Mouse (Mus musculus): ENCODE results near the gene Kirrel2. TPM values are rescaled to one million over a fixed set of nuclear protein-coding genes. Genes with fewer than 3 reads are reported as not detected.

The Kirrel2 gene
- polyA plus RNA-seq, 1 experiment from 2014 or later: 1.6 TPM

DNA sequence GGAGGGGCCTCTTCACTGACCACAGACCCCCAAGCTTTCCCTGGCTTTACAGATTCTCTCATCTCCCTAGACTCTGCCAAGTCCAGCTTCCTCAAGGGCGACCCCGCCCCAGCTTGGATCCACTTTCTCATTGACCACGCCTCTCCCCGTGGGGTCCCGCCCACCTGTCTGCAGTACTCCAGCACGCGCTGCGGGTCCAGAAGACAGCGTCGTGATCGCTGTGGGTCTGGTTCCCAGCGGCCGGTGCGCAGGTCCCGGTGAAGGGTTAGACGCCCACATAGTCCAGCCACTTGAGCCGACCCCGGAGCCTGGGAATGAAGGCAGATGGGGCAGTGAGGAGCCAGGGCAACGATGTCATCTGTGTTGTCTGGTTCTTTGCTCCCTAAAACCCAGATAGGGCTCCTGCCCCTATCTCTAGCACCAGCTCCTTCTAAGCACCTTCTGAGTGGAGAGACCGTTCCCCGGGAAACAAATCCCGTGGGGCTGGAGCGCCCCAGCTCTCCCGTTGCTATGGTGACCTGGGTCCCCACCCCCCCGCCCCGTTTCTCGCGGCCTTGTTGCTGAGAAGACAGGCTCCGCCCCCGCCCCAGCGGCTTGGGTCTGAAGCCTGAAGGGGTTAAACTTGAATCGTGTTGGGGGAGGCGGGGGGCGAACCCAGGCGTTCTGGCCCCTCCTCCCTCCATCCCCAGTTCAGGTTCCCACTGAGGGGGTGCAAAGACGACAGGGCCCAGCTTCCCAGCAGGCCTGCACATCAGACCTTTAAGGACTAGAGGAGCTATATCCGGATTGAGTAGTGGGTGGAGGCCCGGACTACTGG lies 13.1 kb downstream of the Kirrel2 start:
- under 1% methylated on average over 38 of the region's 38 CpGs for WGBS
- Histone ChIP-seq H3K36me3 (replicated peaks) (peaks cover 28% of the 10 kb centered on the region), H3K27me3 (0 out of 2 replicates have a peak, but pooled peaks cover 3% of the 10 kb centered on the region), H3K9ac (peak overlapping the region; percentile 83), H3K4me1 (peaks cover 42% of the 10 kb centered on the region), H3K4me3 (replicated peaks) (peak overlapping the region; percentile 84), H3K27ac (peak overlapping the region; percentile 95), H3K9me3 (0 out of 2 replicates have a peak, but pooled peaks cover 4% of the 10 kb centered on the region), H3K4me2 (peak overlapping the region; percentile 85)
- peak; percentile 67 for ATAC-seq (ENCODE audit: low FRiP score)

DNA sequence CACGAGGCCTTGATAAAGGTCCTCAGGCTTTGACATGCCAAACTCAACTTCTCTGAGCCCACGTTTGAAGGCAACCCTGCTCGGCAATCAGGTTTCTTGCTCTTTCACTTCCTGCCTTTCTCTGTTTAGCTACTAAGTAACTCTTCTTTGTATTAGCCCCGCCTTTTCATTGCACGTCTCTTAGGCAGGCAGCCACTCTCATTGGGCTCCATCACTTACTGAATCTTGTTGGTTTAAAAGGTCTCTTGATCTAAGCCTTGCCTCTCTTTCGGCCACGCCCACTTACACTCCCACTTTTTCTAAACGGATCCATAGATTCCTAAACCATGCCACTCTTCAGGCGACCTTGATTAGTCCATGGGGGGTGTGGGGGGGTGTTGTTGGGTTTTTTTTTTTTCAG lies 13.8 kb downstream of the Kirrel2 start:
- no peak overlapping the region for H3K9ac ChIP-seq
- H3K4me1 ChIP-seq: peaks cover 42% of the 10 kb centered on the region
- peak overlapping the region; percentile 84 for H3K4me3 ChIP-seq (replicated peaks)
- H3K27me3 ChIP-seq: 0 out of 2 replicates have a peak, but pooled peaks cover 3% of the 10 kb centered on the region
- 0 out of 2 replicates have a peak, but pooled peaks cover 4% of the 10 kb centered on the region for H3K9me3 ChIP-seq
- no peak overlapping the region for H3K27ac ChIP-seq
- peaks cover 34% of the 10 kb centered on the region for H3K36me3 ChIP-seq (replicated peaks)
- no peak for ATAC-seq (ENCODE audit: low FRiP score)
- peak overlapping the region; percentile 85 for H3K4me2 ChIP-seq
- 25% methylated on average over 9 of the region's 9 CpGs for whole genome bisulfite sequencing

DNA sequence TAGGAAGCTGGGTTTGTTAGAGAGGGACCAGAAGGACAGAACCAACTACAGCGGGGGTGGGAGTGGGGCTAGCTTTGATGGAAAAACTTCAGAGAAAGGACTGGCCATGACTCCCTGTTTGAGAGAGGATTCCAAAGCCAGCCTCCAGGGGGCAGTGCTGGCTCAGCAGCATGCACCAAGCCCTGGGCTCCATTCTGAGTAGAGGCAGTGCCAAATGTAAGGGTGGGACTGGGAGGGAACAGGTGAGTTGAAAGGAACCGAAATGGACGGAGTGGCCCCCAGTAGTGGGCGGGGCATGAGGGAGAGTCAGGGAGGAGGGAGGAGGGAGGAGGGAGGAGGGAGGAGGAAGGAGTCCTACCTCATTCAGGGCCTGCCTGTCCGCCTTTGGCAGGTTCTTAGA lies 16.8 kb downstream of the Kirrel2 start:
- Histone ChIP-seq H3K4me3 (replicated peaks) (no peak overlapping the region), H3K27me3 (peaks cover 13% of the 10 kb centered on the region; the same call in 1 of the 2 replicates), H3K27ac (no peak overlapping the region), H3K9me3 (no peaks in the 10 kb centered on the region), H3K36me3 (replicated peaks) (peaks cover 50% of the 10 kb centered on the region), H3K4me1 (peaks cover 36% of the 10 kb centered on the region), H3K4me2 (no peak overlapping the region), H3K9ac (no peak overlapping the region)
- ATAC-seq (ENCODE audit: low FRiP score): no peak
- WGBS: 56% methylated on average over 2 of the region's 5 CpGs

DNA sequence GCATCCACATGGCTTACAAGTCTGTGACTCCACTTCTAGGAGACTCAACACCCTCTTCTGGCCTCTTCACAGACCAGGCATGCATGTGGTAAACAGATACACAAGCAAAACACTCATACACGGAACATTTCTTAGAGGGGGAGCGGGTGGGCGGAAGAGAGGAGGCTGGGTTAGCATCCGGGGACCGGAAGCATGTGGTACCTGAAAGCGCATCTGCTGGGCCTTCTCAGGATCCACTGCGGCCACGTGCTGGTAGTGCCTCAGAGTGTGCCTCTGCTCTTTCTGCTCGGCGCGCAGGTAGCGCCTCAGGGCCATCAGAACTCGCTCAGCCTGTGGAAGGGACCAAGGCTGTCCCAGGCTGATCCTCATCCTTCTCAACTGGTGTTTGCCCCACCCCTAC lies 17.8 kb downstream of the Kirrel2 start:
- Histone ChIP-seq H3K4me1 (peaks cover 29% of the 10 kb centered on the region), H3K4me3 (replicated peaks) (no peak overlapping the region), H3K4me2 (no peak overlapping the region), H3K36me3 (replicated peaks) (peaks cover 60% of the 10 kb centered on the region), H3K27me3 (peaks cover 19% of the 10 kb centered on the region; the same call in 1 of the 2 replicates), H3K27ac (no peak overlapping the region), H3K9me3 (no peaks in the 10 kb centered on the region), H3K9ac (no peak overlapping the region)
- WGBS: 81% methylated on average over 13 of the region's 13 CpGs
- no peak for ATAC-seq (ENCODE audit: low FRiP score)

DNA sequence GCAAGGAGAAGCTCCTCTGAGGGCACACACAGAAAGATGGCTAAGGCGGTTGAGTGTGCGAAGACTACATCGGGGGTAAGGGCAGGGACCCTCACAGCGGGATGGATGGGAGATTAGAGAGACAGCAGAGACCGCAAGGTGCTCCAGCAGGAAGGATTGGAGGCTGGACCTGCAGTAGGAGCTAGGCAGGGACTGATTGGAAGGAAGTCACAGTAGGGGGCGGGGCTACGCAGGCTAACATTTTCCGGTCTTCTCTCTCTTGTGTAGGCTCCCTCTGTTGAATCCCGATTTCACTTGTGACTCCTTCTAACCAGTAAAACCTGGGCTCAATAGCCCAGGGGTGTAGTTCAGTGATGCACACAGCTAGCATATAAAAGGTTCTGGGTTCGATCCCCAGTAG lies 20.6 kb downstream of the Kirrel2 start:
- H3K27me3 ChIP-seq: peaks cover 19% of the 10 kb centered on the region; the same call in 1 of the 2 replicates
- no peaks in the 10 kb centered on the region for H3K9me3 ChIP-seq
- peaks cover 50% of the 10 kb centered on the region for H3K36me3 ChIP-seq (replicated peaks)
- no peak overlapping the region for H3K4me2 ChIP-seq
- no peak for ATAC-seq (ENCODE audit: low FRiP score)
- 13% methylated on average over 10 of the region's 10 CpGs for WGBS
- no peak overlapping the region for H3K27ac ChIP-seq
- 0 out of 2 replicates have a peak, but pooled peaks cover 3% of the 10 kb centered on the region for H3K4me1 ChIP-seq
- H3K9ac ChIP-seq: no peak overlapping the region
- no peak overlapping the region for H3K4me3 ChIP-seq (replicated peaks)

DNA sequence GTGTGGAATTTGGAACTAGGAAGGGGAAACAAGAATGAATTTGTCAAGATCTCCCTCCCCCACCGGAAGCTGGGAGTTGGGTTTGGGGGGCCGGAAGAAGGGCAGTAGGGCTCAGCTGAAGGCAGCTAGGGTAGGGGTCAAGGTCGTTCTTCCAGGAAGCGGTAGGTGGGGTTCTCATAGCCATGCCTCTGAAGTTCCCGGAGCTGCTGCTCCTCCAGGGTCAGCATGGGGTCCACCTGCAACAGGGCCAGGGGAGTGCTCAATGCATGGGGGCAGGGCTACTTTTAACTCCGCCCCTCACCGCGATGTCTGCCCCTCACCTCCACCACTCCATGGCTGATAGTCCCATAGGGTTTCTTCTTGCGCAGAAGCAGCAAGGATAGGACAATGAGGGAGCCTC lies 22.3 kb downstream of the Kirrel2 start:
- H3K9me3 ChIP-seq: no peaks in the 10 kb centered on the region
- H3K9ac ChIP-seq: no peak overlapping the region
- no peaks in the 10 kb centered on the region for H3K4me1 ChIP-seq
- 50% methylated on average over 9 of the region's 9 CpGs for WGBS
- H3K27ac ChIP-seq: no peak overlapping the region
- peaks cover 41% of the 10 kb centered on the region for H3K36me3 ChIP-seq (replicated peaks)
- peaks cover 19% of the 10 kb centered on the region; the same call in 1 of the 2 replicates for H3K27me3 ChIP-seq
- H3K4me3 ChIP-seq (replicated peaks): no peak overlapping the region
- H3K4me2 ChIP-seq: no peak overlapping the region
- ATAC-seq (ENCODE audit: low FRiP score): no peak

DNA sequence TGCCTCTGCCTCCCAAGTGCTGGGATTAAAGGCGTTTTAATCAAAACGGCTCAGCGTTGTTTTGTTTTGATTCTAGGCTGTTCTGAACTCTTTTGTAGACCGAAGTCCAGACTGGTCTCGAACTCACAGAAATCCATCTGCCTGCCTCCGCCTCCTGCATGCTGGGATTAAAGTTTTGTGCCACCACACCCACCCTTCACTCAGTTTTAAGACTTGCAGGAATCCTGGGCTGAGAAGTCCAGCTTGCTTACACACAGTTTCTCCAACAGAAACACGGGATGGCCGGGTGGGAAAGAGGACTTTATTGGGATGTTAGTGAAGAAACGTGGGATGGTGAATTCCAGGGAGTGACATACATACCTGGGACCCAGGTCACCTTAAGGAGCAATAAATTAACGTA lies 22.8 kb downstream of the Kirrel2 start:
- Histone ChIP-seq H3K9me3 (no peaks in the 10 kb centered on the region), H3K27me3 (peaks cover 16% of the 10 kb centered on the region; the same call in 1 of the 2 replicates), H3K9ac (no peak overlapping the region), H3K4me2 (no peak overlapping the region), H3K36me3 (replicated peaks) (peaks cover 36% of the 10 kb centered on the region), H3K4me1 (no peaks in the 10 kb centered on the region), H3K27ac (no peak overlapping the region), H3K4me3 (replicated peaks) (no peak overlapping the region)
- 73% methylated on average over 10 of the region's 10 CpGs for WGBS
- ATAC-seq (ENCODE audit: low FRiP score): no peak

DNA sequence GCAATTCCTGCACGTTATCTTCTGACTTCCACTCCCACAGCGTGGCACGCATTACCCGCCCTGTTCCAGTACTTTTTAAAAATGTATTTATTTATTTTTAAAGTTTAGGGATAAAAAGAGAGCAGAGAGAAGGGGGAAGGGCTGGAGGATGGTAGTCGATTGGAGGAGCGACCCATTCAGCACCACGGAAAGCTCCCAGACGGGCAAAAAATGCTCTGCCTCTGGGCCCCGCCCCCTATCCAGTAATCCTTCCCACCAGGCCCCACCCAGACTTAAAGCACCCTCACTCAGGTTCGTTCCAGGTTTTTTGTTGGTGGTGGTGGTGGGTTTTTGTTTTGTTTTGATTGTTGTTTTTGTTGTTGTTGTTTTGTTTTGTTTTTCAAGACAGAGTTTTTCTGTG lies 23.3 kb downstream of the Kirrel2 start:
- H3K9me3 ChIP-seq: no peaks in the 10 kb centered on the region
- H3K9ac ChIP-seq: no peak overlapping the region
- WGBS: 5% methylated on average over 10 of the region's 10 CpGs
- peaks cover 32% of the 10 kb centered on the region for H3K36me3 ChIP-seq (replicated peaks)
- ATAC-seq (ENCODE audit: low FRiP score): no peak
- H3K4me3 ChIP-seq (replicated peaks): no peak overlapping the region
- H3K4me2 ChIP-seq: no peak overlapping the region
- peaks cover 16% of the 10 kb centered on the region; the same call in 1 of the 2 replicates for H3K27me3 ChIP-seq
- H3K27ac ChIP-seq: no peak overlapping the region
- no peaks in the 10 kb centered on the region for H3K4me1 ChIP-seq

DNA sequence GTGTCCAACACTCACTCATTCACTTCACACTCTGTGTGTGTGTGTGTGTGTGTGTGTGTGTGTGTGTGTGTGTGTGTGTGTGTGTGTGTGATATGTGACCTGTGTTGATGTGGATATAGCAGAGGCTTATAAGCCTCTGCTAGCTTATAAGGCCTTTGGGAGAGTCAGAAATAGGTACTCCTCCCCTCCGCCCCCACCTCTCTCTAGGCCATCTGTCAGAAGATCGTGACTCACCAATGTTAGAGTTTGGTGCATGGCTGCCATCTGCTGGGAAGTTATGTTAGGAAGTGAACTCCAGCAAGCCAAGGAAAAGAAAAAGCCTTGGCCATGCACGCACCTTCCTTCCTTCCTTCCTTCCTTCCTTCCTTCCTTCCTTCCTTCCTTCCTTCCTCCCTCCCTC lies 25.7 kb downstream of the Kirrel2 start:
- no peaks in the 10 kb centered on the region for H3K4me1 ChIP-seq
- H3K9me3 ChIP-seq: no peaks in the 10 kb centered on the region
- H3K4me2 ChIP-seq: no peak overlapping the region
- peak; percentile 61; the same call in 1 of the 2 replicates for ATAC-seq (ENCODE audit: low FRiP score)
- H3K27ac ChIP-seq: no peak overlapping the region
- peaks cover 24% of the 10 kb centered on the region for H3K36me3 ChIP-seq (replicated peaks)
- no peak overlapping the region for H3K9ac ChIP-seq
- H3K27me3 ChIP-seq: peaks cover 15% of the 10 kb centered on the region; the same call in 1 of the 2 replicates
- 12% methylated on average over 3 of the region's 3 CpGs for WGBS
- no peak overlapping the region for H3K4me3 ChIP-seq (replicated peaks)

DNA sequence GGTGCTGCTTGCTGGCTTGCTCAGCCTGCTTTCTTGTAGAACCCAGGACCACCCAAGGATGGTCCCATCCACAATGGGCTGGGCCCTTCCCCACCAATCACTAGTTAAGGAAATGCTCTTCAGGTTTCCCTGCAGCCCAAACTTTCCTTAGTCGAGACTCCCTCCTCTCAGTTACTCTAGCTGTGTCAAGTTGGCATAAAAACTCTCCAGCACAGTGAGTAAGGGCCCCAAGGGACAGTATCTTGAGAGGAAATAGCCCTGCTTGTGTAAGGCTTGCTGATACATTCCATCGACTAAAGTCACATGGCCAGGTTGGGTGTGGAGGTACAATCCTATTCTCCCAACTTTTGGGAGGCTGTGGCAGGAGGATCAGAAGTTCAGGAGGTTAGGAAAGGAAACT lies 27.3 kb downstream of the Kirrel2 start:
- Histone ChIP-seq H3K9ac (no peak overlapping the region), H3K4me2 (no peak overlapping the region), H3K36me3 (replicated peaks) (peaks cover 19% of the 10 kb centered on the region), H3K4me1 (no peaks in the 10 kb centered on the region), H3K27me3 (0 out of 2 replicates have a peak, but pooled peaks cover 1% of the 10 kb centered on the region), H3K4me3 (replicated peaks) (no peak overlapping the region), H3K9me3 (no peaks in the 10 kb centered on the region), H3K27ac (no peak overlapping the region)
- 66% methylated on average over 2 of the region's 2 CpGs for WGBS
- ATAC-seq (ENCODE audit: low FRiP score): no peak

DNA sequence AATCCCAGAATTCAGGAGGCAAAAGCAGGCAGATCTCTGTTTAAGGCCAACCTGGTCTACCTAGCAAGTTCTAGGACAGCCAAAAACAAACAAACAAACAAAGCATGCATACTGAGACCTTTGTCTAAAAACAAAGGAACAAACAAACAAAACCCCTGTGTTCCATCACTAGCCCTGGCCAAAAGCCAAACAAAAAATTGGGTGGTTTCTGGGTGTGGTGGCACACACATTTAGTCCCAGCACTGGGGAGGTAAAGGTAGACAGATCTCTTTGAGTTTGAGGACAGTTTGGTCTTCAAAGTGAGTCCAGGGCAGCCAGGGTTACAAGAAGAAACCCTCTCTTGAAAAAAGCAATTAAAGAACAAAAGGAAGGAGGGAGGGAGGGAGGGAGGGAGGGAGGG lies 28.2 kb downstream of the Kirrel2 start:
- ATAC-seq (ENCODE audit: low FRiP score): no peak
- Histone ChIP-seq H3K4me1 (no peaks in the 10 kb centered on the region), H3K27ac (no peak overlapping the region), H3K4me2 (no peak overlapping the region), H3K27me3 (no peaks in the 10 kb centered on the region), H3K36me3 (replicated peaks) (peaks cover 14% of the 10 kb centered on the region), H3K4me3 (replicated peaks) (no peak overlapping the region), H3K9me3 (no peaks in the 10 kb centered on the region), H3K9ac (no peak overlapping the region)

DNA sequence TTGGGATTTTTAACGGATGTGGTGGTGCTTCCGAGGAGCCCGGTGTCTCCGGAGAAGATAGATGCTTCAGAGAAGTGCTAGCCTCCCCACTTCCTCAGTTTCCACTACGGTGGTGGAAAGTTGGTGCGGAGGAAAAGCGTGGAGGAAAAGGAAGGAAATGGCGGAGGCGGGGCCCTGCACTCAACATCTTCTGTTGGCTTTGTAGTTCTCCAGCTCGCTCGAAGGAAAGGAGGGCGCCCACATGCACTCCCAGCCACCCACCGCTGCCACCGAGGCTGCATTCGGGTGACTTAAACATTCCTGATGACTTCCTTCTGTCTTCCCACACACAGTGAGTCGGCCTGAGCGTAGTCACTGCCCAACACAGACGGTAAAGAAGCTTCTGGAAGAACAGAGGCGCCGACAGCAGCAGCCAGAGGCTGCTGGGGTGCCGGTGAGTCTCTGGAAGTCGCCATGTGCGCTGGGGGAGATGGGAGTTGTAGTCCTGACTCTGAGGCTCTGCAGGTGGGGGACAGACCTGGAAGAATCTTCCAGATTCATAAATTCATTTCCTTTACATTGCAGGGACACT lies 34.3 kb downstream of the Kirrel2 start:
- ATAC-seq (ENCODE audit: low FRiP score): no peak
- Histone ChIP-seq H3K9me3 (no peaks in the 10 kb centered on the region), H3K4me2 (peak overlapping the region; percentile 93), H3K27ac (no peak overlapping the region), H3K4me1 (peaks cover 19% of the 10 kb centered on the region), H3K9ac (peak overlapping the region; percentile 59), H3K27me3 (peaks cover 29% of the 10 kb centered on the region), H3K36me3 (replicated peaks) (peaks cover 14% of the 10 kb centered on the region), H3K4me3 (replicated peaks) (peak overlapping the region; percentile 60)
- 53% methylated on average over 23 of the region's 23 CpGs for WGBS
